Mouse (Mus musculus) erythroblast, embryonic 14.5 days (primary cell): ENCODE data around the gene Fstl3.

ENCODE experiments used
- GATA1 ChIP-seq: IDR thresholded peaks from 2 replicates; pipeline ENCODE4 v1.6.1; 2012; ENCODE audit warnings: low read length, inconsistent platforms, mixed read lengths
- TAL1 ChIP-seq: IDR thresholded peaks from 3 replicates; pipeline ENCODE4 v1.6.1; 2012; ENCODE audit warnings: low read length, inconsistent platforms, mixed read lengths

GRCm38 (mm10) chr10:79743161-79743560 lies 33.9 kb upstream of the Fstl3 start:
- no peak for TF ChIP-seq TAL1
- no peak for TF ChIP-seq GATA1
